Mouse (Mus musculus) mammary gland, adult 2 months (tissue): ENCODE data around the gene Amer1. TPM values are rescaled to one million over a fixed set of nuclear protein-coding genes. Genes with fewer than 3 reads are reported as not detected.

Source experiments
- polyA plus RNA-seq: library from polyadenylated mRNA; depleted of rRNA; stranded (reverse); fragments of >200 nt; gene quantifications from 2 replicates; pipeline ENCODE4 v1.2.3, GENCODE M21; 2012; ENCODE audit warnings: low replicate concordance; rRNA removed

Gene Amer1
- 2.5 and 5.5 TPM in 2 replicates for polyA plus RNA-seq

DNA sequence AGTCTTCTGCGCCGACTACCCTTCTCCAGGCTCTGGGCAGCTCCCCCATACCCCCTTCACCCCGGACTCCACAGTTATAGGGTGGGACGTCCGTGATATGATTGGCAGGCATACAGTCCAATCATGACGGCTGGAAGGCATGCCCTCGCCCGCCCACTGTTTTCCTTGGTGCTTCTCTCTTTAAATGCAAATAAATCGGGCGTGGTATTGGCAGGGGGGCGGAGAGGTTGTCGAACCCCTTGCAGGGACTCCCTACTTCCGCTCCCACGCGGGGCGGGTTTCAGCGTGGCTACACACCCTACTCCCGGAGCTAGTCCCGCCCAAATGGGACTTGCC lies at the start of gene Amer1:
Amer1 (minus strand) TSS at position 97 of the 336 bp plus-strand sequence.

Other genes starting within 250 kb of the Amer1 start
- 2.1 and 4.2 TPM in 2 replicates for gene Arhgef9, start 248.0 kb downstream of the Amer1 start, polyA plus RNA-seq
- gene Asb12, start 113.1 kb upstream of the Amer1 start, polyA plus RNA-seq, result 0.57 and 23.9 TPM in 2 replicates
- gene Pfn5, start 113.2 kb upstream of the Amer1 start, polyA plus RNA-seq, result not detected in 2 replicates
- gene Zc4h2, start 213.6 kb upstream of the Amer1 start, polyA plus RNA-seq, result 0.96 and 1.6 TPM in 2 replicates